ENCODE assay signal across 8 mouse cellular contexts in the genomic region with DNA sequence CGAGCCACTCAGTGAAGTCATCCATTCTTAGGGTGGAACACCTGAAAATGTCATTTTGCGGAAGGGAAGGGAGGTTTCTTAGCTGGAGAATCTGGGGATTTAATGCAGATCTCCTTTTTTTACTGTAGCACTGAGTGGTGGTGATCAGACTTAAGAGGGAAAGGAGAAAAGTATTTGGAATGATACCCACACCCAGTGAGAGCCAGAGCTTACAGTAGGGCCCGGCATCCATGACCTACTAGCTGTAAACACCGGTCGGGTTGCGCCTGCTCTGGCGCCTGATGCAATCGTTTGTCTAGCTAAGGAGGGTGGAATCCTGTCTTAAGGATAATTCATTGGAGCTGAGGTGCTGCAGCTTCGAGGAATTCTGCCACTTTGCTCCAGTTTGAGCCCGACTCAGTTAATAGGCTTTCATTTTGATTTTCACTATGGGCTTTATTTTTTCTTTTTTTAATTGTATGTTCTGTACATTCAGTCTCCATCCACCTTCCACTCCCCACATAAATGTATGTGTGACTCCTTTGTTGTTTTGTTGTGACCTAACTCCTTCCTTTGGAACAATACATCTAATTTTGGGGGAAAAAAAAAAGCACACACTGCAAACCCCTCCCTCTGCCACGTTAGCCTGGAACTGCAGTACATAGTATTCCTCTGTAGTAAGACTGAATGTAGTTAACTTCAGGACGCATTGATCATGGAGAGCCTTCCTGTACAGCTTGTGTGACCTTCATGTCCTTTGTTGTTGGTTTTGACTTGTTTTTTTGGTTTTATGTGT. TPM values are rescaled to one million over a fixed set of nuclear protein-coding genes. Genes with fewer than 3 reads are reported as not detected.
DNase-seq lines count a peak whose midpoint lies in the region; ATAC-seq and TF ChIP-seq lines count a peak whose summit lies in the region.

No protein-coding gene starts in this region.

- peak overlapping the region; percentile 84 for H3K9ac ChIP-seq in kidney, postnatal 0 days (ENCODE audit: low read depth, low read length)
- H3K9ac ChIP-seq in embryonic facial prominence, embryonic 12.5 days, result peak overlapping the region; percentile 79
- peak overlapping the region; percentile 89 for H3K9ac ChIP-seq in intestine, embryonic 14.5 days (ENCODE audit: low read length)

- DNase-seq in kidney, postnatal 0 days (ENCODE audit: low spot score), result peak; percentile 58
- DNase-seq in kidney, adult 8-10 months, result no peak
- peak; percentile 50 for DNase-seq in Muller cell, postnatal 12 days (ENCODE audit: inconsistent ontology term)
- no peak for DNase-seq in intestine, embryonic 14.5 days (ENCODE audit: low spot score)
- DNase-seq in yolk sac, embryonic 10.5 days (ENCODE audit: low spot score), result peak; percentile 23
- no peak for DNase-seq in layer of hippocampus, adult 18-20 months (ENCODE audit: low spot score in 2 of 2)

- TF ChIP-seq CTCF in kidney, postnatal 0 days (IDR thresholded peaks at IDR 0.05; ENCODE audit: low read depth), result no peak

- peaks cover 7% of the 10 kb centered on the region; the same call in 1 of the 2 replicates for H3K4me1 ChIP-seq in kidney, postnatal 0 days (replicated peaks; ENCODE audit: insufficient read depth, low read length)
- peaks cover 11% of the 10 kb centered on the region; the same call in 1 of the 2 replicates for H3K4me1 ChIP-seq in embryonic facial prominence, embryonic 12.5 days
- peaks cover 5% of the 10 kb centered on the region; the same call in 1 of the 2 replicates for H3K4me1 ChIP-seq in intestine, embryonic 14.5 days (replicated peaks; ENCODE audit: control insufficient read depth, insufficient read depth, low read length)

- H3K4me3 ChIP-seq in kidney, postnatal 0 days (replicated peaks; ENCODE audit: low read depth, low read length), result peak overlapping the region; percentile 72
- H3K4me3 ChIP-seq in embryonic facial prominence, embryonic 12.5 days, result peak overlapping the region; percentile 97
- peak overlapping the region; percentile 99 for H3K4me3 ChIP-seq in intestine, embryonic 14.5 days (ENCODE audit: low read depth, low read length)

- H3K27ac ChIP-seq in kidney, postnatal 0 days, result peak overlapping the region; percentile 95
- H3K27ac ChIP-seq in embryonic facial prominence, embryonic 12.5 days, result peak overlapping the region; percentile 90
- peak overlapping the region; percentile 90; the same call in 1 of the 2 replicates for H3K27ac ChIP-seq in intestine, embryonic 14.5 days (ENCODE audit: low read depth)

- peak; percentile 60; the same call in 1 of the 2 replicates for ATAC-seq in kidney, postnatal 0 days (replicated peaks; ENCODE audit: low FRiP score, low read depth)
- no peak for ATAC-seq in embryonic facial prominence, embryonic 12.5 days (ENCODE audit: insufficient number of reproducible peaks, insufficient read depth, low FRiP score, low TSS enrichment)
- no peak for ATAC-seq in intestine, embryonic 14.5 days (replicated peaks; ENCODE audit: low FRiP score, low TSS enrichment, low read depth)
- peak; percentile 66; the same call in 1 of the 2 replicates for ATAC-seq in megakaryocyte-erythroid progenitor cell, adult 5-6 weeks (replicated peaks; ENCODE audit: low FRiP score, low TSS enrichment, poor library complexity, severe bottlenecking)

- 4% methylated on average over 12 of the region's 12 CpGs for WGBS in kidney, postnatal 0 days
- WGBS in embryonic facial prominence, embryonic 12.5 days, result 3% methylated on average over 12 of the region's 12 CpGs
- 1% methylated on average over 12 of the region's 12 CpGs for WGBS in intestine, embryonic 14.5 days

- H3K27me3 ChIP-seq in kidney, postnatal 0 days (ENCODE audit: insufficient read depth, low read length), result no peaks in the 10 kb centered on the region
- no peaks in the 10 kb centered on the region for H3K27me3 ChIP-seq in embryonic facial prominence, embryonic 12.5 days
- H3K27me3 ChIP-seq in intestine, embryonic 14.5 days (replicated peaks; ENCODE audit: control insufficient read depth, insufficient read depth, low read length), result no peaks in the 10 kb centered on the region

- peak overlapping the region; percentile 84 for H3K4me2 ChIP-seq in kidney, postnatal 0 days (ENCODE audit: low read length)
- peak overlapping the region; percentile 82 for H3K4me2 ChIP-seq in embryonic facial prominence, embryonic 12.5 days (replicated peaks)
- H3K4me2 ChIP-seq in intestine, embryonic 14.5 days (ENCODE audit: low read length), result peak overlapping the region; percentile 72

- H3K9me3 ChIP-seq in kidney, postnatal 0 days (replicated peaks; ENCODE audit: low read length), result no peaks in the 10 kb centered on the region
- H3K9me3 ChIP-seq in embryonic facial prominence, embryonic 12.5 days, result no peaks in the 10 kb centered on the region
- H3K9me3 ChIP-seq in intestine, embryonic 14.5 days (ENCODE audit: control insufficient read depth, low read length), result no peaks in the 10 kb centered on the region

- no peaks in the 10 kb centered on the region for H3K36me3 ChIP-seq in kidney, postnatal 0 days (ENCODE audit: insufficient read depth, low read length)
- no peaks in the 10 kb centered on the region for H3K36me3 ChIP-seq in embryonic facial prominence, embryonic 12.5 days
- H3K36me3 ChIP-seq in intestine, embryonic 14.5 days (ENCODE audit: control insufficient read depth, insufficient read depth, low read length), result no peaks in the 10 kb centered on the region

RNA-seq across cellular contexts. Expression of a gene that starts 1.1 kb away (rescaled TPM):
- polyA plus RNA-seq in kidney, postnatal 0 days (2015; fragmentation: Nextera tagmentation; extraction: Ambion mirVana), result 107 and 120 TPM in 2 replicates
- polyA plus RNA-seq in embryonic facial prominence, embryonic 12.5 days (2016; fragmentation: Nextera tagmentation; extraction: Ambion mirVana), result 150 and 151 TPM in 2 replicates
- 168 and 173 TPM in 2 replicates for polyA plus RNA-seq in intestine, embryonic 14.5 days (2014; fragmentation: Nextera tagmentation; extraction: Ambion mirVana)
- 115 and 121 TPM in 2 replicates for total RNA-seq in megakaryocyte-erythroid progenitor cell, adult 5-6 weeks (2014; fragmentation: Nextera tagmentation)
- total RNA-seq in megakaryocyte-erythroid progenitor cell, adult 5-6 weeks (2017), result 175 and 179 TPM in 2 replicates
- 100 to 1,000 TPM; 123 to 131 TPM for total RNA-seq in layer of hippocampus, adult 18-20 months (2021)

RNA-seq across cellular contexts. Expression of a gene that starts 46.1 kb away (rescaled TPM):
- 17.7 and 17.9 TPM in 2 replicates for polyA plus RNA-seq in kidney, postnatal 0 days (2015; fragmentation: Nextera tagmentation; extraction: Ambion mirVana)
- 9.8 and 12.5 TPM in 2 replicates for polyA plus RNA-seq in embryonic facial prominence, embryonic 12.5 days (2016; fragmentation: Nextera tagmentation; extraction: Ambion mirVana)
- polyA plus RNA-seq in intestine, embryonic 14.5 days (2014; fragmentation: Nextera tagmentation; extraction: Ambion mirVana), result 9.9 and 12.7 TPM in 2 replicates
- total RNA-seq in megakaryocyte-erythroid progenitor cell, adult 5-6 weeks (2014; fragmentation: Nextera tagmentation), result 17.0 and 21.6 TPM in 2 replicates
- total RNA-seq in megakaryocyte-erythroid progenitor cell, adult 5-6 weeks (2017), result 34.8 and 57.3 TPM in 2 replicates
- total RNA-seq in layer of hippocampus, adult 18-20 months (2021), result 10 to 100 TPM; 35.2 to 41.0 TPM

Comparison
In these comparisons a context has a peak if more than half of its experiments do, and no peak if none do; other contexts are left out.
1. DNase-seq: peak in kidney, postnatal 0 days (single experiment), Muller cell, postnatal 12 days (single experiment) and yolk sac, embryonic 10.5 days (single experiment); none in kidney, adult 8-10 months (0 of 2), intestine, embryonic 14.5 days (single experiment) and layer of hippocampus, adult 18-20 months (0 of 2).
2. ATAC-seq: peak in kidney, postnatal 0 days (single experiment) and megakaryocyte-erythroid progenitor cell, adult 5-6 weeks (single experiment); none in embryonic facial prominence, embryonic 12.5 days (single experiment) and intestine, embryonic 14.5 days (single experiment).
3. Peak in every context shown above with its lines, with median percentiles within 50 percentile points of each other: H3K27ac ChIP-seq, H3K4me2 ChIP-seq, H3K4me3 ChIP-seq and H3K9ac ChIP-seq.